Mouse (Mus musculus) left cerebral cortex, postnatal 25 days (tissue): Measurements from ENCODE around the gene Il17c. TPM values are rescaled to one million over a fixed set of nuclear protein-coding genes. Genes with fewer than 3 reads are reported as not detected.

Source experiments
- DNase-seq, 2 experiments: peaks; one replicate each; pipeline ENCODE4 v3.0.0; 2022; ENCODE audit warnings: low spot score in 2 of 2, mixed read lengths in 1 of 2
- intact Hi-C: fragments of 180-260 bp; cut with DNase I; formaldehyde crosslinking; loops from one replicate; pipeline ENCODE4 v1.15.1; 2025
- total RNA-seq, 2 experiments: library from RNA; stranded (reverse); gene quantifications; 2 replicates each; pipeline ENCODE4 v1.2.3; 2021

The Il17c gene
- total RNA-seq, 2 experiments from 2014 or later, result not detected

DNA sequence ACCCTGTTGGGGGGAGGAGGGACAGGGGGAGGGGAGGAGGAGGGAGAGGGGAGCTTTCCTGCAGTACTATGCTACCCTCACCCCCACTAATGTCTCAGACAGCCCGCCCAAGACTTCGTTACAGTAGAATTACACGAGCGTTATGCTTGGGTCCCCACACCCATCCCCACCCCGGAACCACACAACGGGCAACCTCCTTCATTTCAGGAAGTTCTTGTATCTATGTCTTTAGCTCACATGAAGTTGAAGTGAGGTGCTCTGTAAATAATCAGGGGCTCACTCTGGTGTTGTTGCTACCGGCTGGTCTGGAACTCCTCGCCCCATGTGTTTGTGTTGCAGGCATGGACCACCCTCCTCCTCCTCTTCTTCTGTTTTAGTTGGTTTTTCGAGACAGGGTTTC, 6.3 kb downstream of the Il17c start:
- DNase-seq, result no peak
- intact Hi-C loops, result no loop called here

- DNase-seq, result no peak
- intact Hi-C loops, result no loop called here
Measured at GRCm38 (mm10) chr8:122430058-122430636, 8.3 kb downstream of the Il17c start.

DNA sequence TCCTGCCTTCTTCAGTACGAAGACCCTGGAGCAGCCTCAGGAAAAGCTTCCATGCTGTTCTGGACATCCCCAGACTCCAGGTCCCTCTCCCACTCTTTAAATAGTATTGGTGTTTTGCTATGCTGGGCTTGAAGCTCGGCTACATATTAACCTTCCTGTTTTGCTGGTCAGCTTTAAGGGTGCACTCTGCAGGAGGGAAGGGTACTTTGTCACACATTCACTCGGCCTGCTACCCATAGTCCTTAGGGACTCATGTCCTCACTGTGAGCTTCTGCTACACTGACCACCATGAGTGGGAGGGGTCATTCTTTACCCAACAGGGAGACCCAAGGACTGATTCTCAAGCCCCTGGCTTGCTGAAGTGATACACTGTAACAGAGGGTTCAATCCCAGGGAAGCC, 8.8 kb downstream of the Il17c start:
- intact Hi-C loops, result no loop called here
- DNase-seq, result no peak

- intact Hi-C loops, result no loop called here
- DNase-seq, result no peak
Measured at GRCm38 (mm10) chr8:122431694-122432442, 10.0 kb downstream of the Il17c start.

DNA sequence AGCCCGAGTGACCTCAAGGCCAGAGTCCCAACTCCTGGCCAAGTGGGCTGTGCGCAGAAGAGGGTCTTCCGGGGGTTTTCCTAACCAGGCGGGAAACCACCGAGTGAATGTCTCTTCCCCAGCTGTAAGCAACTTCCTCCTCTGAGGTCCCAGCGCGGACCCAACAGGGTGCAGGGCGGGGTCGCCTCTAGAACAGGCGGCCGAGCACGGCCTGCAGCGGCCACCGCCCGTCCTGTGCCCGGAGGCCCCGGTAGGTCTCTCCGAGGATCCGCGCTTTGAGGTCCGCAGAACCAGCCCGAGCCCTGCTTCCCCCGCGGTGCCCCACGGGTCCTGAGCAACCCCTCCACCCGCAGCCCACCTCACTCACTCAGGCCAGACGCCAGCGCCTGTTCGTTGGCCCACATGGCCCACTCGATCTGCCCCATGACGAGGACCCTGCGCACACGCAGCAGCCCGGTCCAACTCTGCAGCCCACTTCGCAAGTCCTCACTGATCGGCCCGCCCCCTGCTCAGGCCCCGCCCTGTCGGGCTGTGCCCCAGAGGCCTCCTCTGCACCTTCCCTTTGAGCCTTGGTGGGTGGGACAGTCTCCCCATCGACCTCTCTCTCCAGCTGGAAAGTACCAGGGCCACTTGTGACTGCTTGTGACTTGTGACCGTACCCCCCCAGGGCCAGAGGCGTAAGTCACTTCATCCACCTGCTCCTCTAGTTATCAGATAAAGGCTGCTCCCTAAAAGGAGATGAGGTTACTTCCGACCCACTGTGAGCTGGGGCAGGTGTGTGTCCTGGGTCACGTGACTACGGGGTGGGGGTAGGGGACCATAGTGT, 10.8 kb downstream of the Il17c start, which contains the start of gene Cyba:
Gene Cyba, minus strand, starts transcription at position 488 of the 826 bp plus-strand sequence.
- no peak for DNase-seq
- intact Hi-C loops, result no loop called here

DNA sequence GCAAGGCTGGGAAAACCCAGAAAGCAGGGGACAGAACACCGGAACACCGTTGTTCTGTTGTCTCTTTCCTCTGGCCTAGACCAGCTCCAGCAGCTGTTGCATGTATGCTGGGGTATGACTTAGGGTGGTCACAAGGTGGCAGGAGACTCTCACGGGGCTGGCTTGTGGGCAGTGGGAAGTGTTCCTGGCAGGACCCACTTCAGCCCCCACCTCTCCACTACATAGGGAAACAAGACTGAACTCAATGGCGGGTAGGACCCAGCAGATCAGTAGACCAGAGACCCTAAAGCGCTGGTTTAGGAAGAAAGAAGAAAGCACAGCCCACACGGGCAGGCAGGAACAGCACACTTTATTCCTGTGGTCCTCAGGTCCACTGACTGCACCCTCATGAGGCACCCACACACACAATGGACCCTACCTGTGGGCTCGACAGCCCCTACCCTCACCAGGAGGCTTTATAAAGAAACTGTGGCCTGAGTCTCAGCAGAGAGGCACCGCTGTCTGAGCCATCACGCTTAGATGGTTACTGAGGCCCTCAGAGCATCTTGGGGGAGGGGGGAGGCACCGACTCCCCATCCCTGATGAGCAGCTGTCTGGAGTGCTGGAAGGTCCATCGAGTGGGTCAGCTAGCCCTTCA, 11.6 kb downstream of the Il17c start:
- DNase-seq, result no peak
- intact Hi-C loops, result no loop called here

- intact Hi-C loops, result no loop called here
- DNase-seq, result no peak
Measured at GRCm38 (mm10) chr8:122435375-122435774, 13.6 kb downstream of the Il17c start.

DNA sequence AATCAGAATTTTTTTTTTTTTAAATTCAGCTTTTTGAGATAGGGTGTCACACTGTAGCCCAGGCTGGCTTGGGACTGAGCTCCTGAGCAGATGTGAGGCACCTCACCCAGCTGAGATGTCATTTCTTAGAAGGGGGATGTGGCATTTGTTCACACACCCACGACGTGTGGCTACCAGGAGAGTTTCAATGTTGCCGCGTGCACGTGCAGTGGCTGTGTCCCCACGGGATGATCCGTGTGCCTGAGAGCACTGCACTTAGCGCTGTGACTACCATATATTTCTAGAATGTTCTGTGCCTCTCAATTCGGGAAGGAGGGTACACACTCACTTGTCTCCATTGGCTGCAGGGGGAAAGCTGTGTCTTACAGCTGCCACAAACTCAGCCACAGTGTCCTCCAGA, 14.3 kb downstream of the Il17c start:
- DNase-seq, result no peak
- intact Hi-C loops, result no loop called here

DNA sequence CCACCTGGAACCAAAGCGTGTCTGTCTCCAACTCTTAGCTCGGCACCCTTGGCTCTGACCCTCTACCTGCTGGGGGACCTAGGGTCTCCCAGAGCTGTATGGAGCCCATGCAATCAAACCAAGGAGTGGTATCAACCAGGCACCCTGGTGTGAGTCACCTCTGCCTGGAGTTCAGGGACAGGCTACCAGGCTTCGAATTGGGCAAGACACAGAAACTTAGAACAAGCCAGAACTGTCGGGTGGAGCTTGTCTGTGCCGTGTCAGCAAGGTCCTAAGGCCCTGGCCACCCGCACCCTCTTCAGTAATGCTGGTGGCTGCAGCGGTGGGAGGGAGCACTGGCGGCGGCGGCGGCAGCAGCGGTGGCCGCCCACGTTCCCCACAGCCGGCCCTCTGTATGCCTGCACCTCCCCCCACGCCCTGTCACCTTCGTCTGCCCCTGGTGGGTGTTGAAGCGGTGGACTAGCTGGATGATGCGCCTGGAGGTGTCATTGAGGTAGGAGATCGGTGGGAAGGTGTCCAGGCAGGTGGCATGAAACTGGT, 14.8 kb downstream of the Il17c start:
- no peak for DNase-seq
- intact Hi-C loops, result no loop called here

GRCm38 (mm10) chr8:122437708-122438331, 16.0 kb downstream of the Il17c start:
- intact Hi-C loops, result no loop called here
- DNase-seq, result no peak

DNA sequence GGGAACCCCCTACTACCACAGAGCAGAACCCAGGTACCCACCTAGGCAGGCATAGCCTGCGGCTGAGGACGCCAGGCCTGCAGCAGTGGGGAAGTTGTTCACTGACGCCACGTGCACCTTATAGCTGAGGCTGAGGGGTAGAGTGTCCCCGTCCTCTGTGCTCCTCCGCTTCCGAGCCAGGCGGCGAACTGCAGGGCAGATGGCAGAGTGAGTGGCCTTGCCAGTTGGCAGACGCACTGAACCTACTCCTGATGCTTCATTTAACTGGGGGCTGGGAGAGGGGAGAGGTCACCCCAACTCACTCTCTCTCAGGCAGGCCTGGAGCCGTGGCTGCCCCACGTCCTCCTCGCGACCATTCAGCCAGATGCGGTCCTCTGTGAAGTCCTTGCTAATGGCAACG, 17.5 kb downstream of the Il17c start:
- DNase-seq, result no peak
- intact Hi-C loops, result no loop called here

GRCm38 (mm10) chr8:122441326-122441725, 19.5 kb downstream of the Il17c start:
- no peak for DNase-seq
- intact Hi-C loops, result loop anchor here (5.0 to 10.0 kb wide), 2 partner anchors 111 to 157 kb away; partner anchors contain the start of genes Piezo1 and Zfpm1

DNA sequence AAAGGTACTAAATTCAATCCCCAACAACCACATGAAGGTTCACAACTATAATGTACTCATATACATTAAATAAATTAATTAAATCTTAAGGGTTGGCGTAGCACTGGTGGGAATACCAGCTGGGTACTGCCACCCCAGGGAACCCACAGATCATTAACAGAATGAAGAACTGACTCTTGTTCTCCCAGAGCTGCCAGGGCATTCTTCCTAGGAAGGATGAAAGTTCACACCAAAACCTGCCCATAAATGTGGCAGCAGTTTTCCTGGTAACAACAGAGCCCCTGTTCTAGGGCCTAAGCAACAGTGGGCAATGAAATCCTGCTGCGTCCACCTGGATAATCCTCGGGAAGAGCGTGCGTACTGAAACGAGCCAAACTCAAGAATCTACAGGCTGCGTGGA, 20.5 kb downstream of the Il17c start:
- no peak for DNase-seq
- intact Hi-C loops, result loop anchor here (2.0 to 10.0 kb wide), 3 partner anchors 34 to 158 kb away; partner anchors contain the start of genes Ctu2, Piezo1, Rnf166 and Zfpm1

- intact Hi-C loops, result loop anchor here (2.0 to 10.0 kb wide), 3 partner anchors 34 to 158 kb away; partner anchors contain the start of genes Ctu2, Piezo1, Rnf166 and Zfpm1
- DNase-seq, result no peak
Measured at GRCm38 (mm10) chr8:122442781-122443180, 21.0 kb downstream of the Il17c start.

DNA sequence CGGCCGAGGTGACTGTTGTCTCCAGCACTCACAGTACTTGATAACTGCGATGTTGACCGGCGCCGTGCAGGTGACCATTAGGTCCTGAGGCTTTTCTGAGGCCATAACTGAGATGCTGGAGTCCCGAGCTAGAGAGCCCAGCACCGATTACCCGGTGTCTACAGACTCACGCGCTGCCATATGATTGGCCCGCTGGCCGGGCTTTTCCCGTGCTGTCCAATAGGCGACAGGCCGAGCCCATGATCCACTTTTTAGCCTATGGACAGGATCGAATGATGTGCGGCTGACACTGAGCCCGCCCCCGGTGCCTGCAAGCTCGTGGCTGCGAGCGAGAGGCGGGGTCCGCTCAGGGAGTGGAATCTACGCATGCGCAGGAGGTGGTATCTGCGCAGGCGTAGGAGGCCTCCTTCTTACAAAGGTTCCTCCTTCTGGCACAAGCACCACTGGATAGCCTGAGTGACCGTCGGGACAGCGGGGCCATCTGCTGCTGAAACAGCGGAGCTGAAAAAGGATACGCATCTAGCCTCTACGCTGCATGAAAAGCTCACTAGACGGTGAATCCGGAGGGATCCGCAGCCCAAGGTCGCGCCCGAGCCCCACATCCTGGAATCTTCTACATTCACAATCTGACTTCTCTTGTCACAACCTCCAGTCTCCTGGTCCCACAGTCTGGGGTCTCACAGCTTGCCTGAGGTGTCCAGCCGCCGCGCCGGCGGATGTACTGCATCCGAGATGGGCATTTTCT, 21.6 kb downstream of the Il17c start, which contains the start of gene Mvd:
Gene Mvd, minus strand, starts transcription at position 161 of the 745 bp plus-strand sequence.
- intact Hi-C loops, result loop anchor here (2.0 to 10.0 kb wide), 3 partner anchors 33 to 159 kb away; partner anchors contain the start of genes Ctu2, Piezo1, Rnf166 and Zfpm1
- DNase-seq, result peak; percentile 100

DNA sequence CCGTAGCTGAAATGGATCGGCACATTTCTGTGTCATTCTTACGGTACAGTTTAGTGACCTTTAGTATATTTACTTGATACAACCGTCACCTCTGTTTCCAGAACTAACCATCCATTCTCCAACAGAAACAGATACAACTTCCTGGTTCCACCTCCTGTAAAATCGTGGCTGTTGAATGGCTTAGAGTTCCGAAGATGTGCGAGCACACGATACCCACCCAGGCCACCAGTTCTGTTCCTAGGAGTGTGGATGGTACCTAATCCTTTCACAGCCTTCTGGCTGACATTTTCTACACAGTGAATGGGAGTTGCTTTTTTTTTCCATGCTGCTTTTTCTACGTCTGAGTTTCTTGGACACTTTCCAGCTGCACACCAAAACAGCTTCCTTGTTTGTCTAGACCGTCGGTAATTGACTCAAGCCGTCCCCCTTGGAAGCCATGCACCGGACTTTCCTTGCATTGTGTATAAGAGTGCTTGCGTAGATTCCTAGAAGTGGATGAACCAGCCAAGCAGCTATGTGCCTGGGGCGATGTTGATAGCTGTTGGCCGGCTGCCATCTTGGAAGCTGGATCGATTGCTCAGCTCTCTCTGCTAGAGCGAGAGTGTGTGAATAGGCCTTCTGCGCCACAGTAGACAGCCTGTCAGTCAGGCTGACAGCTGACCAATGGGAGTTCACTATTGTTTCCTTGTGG, 22.4 kb downstream of the Il17c start:
- peak; percentile 81 to 87 for DNase-seq
- intact Hi-C loops, result loop anchor here (5.0 to 10.0 kb wide), 2 partner anchors 108 to 159 kb away; partner anchors contain the start of genes Piezo1 and Zfpm1

DNA sequence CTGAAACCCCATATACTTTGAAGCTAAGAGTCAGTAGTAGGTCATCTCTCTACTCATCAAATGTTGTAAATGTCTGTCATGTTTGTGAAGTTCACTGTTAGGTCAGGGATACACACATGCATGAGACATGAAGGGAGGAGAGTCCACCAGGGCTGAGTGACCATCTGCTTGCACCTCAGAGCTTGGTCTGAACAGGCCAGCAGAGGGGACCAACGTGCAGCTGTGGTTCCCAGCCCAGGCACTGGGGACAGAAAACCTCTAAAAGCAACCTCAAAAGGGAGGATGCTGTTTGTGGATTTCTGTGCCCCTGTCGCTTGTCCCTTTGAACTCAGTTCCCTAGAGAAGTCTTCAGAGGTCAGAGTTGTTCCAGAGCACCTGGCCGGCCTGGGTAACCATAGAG, 23.4 kb downstream of the Il17c start:
- intact Hi-C loops, result loop anchor here (10.0 kb wide), 1 partner anchor 160 kb away; the partner anchor contains the start of gene Zfpm1
- no peak for DNase-seq
